Mouse (Mus musculus) urinary bladder, postnatal 25 days (tissue): ENCODE measurements at regions not wholly inside any gene's neighbourhood (a gene's known extent, or its start where the extent isn't known, plus 50 kb on each side); places are given as distances from the start of the nearest gene placed in this dataset.

Experiments
- DNase-seq: peaks from one replicate; pipeline ENCODE4 v3.0.0; 2022; ENCODE audit warnings: low spot score

GRCm38 (mm10) chr15:70982719-70983118 lies 2851.6 kb upstream of the Gm6569 start:
- DNase-seq: no peak

- no peak for DNase-seq
Observed at GRCm38 (mm10) chr15:70987973-70988570, 2846.3 kb upstream of the Gm6569 start.

GRCm38 (mm10) chr15:70993397-70993796 lies 2841.0 kb upstream of the Gm6569 start:
- no peak for DNase-seq

GRCm38 (mm10) chr15:71010362-71010761 lies 2824.0 kb upstream of the Gm6569 start:
- DNase-seq: no peak

DNA sequence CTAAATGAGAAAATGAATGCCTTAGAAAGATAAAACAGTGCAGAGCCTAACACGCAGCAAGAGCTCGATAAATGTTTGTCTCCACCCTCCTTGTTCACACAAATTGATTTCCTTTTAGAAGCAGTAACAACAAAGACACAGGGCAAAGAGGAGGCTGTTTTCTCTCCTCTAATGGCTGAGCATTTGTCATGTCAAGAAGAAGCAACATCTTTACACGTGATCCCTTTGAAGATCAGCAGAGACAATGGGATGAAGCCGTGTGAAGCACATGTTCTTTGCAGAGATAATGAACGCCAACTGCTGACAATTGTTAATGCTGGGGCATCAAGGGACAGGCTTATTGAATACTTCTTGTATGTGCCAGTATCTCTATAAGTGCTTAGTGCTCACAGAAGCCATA lies 2823.6 kb upstream of the Gm6569 start:
- no peak for DNase-seq

GRCm38 (mm10) chr15:71054251-71054852 lies 2780.0 kb upstream of the Gm6569 start:
- DNase-seq: no peak

DNA sequence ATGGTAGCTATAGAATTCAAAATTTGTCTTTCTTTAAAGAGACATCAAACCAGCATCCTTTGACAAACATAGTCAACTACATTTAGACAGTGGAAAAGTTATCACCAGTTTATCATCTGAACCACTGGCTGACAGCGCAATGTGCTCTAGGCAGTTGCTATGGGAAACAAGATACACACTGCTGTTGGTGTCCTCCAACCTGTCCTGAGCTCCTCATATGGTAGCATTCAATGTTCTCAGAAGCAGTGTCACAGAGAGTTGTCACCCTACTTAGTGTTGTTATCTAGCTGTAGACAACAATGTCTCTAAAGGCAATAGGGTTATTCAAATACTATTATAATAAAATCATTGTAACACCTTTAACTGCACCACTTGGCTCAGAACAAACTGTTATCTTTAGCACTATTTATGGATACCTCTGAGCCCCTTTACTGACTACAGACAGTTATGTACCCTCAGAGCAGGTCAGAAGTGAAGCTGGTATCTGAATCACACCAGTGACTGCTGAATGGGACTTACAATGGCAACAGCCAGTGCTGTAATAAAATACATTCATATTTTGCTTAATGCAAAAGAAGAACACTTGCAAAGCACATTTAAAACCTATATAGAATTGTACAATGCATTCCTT lies 2747.9 kb upstream of the Gm6569 start:
- no peak for DNase-seq

GRCm38 (mm10) chr15:71099111-71099510 lies 2735.2 kb upstream of the Gm6569 start:
- no peak for DNase-seq

- DNase-seq: no peak
Observed at GRCm38 (mm10) chr15:71129802-71130201, 2704.6 kb upstream of the Gm6569 start.

GRCm38 (mm10) chr15:71157680-71158079 lies 2676.7 kb upstream of the Gm6569 start:
- no peak for DNase-seq

GRCm38 (mm10) chr15:71162097-71162496 lies 2672.3 kb upstream of the Gm6569 start:
- DNase-seq: no peak

DNA sequence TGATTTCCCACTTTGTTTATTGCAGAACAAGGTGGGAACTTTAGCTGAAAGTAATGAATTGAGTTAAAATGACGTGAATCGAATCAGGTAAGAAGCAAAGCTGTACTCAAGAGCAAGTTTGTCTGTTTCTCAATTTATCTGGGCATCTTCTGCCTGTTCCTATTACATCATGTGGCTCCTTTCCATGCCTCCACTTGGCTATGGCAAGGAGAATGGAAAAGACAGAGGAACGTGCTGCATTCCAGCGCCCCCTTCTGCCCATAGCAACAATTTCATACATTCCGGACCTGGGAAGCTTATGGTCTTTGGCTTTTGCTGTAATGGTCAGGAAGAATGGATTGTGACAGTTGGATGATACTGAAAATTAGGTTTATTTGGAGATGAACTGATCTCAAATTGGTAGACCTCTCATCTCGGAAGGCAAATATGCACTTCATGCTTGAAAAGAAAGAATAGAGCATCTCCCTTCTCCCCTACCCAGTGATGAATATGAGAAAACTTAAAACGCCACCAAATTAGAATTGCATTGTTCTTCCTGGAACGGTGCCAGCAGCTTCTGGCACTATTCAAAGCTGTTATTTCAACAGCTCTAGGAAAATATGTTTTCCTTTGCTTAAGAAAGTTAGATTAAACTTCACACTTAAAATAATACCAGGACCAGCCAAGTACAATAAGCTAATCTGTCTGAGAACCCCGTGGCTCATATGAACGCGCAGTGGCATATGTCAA lies 2639.2 kb upstream of the Gm6569 start:
- no peak for DNase-seq

GRCm38 (mm10) chr15:71240647-71241351 lies 2593.6 kb upstream of the Gm6569 start:
- DNase-seq: peak; percentile 51

GRCm38 (mm10) chr15:71243539-71243938 lies 2590.8 kb upstream of the Gm6569 start:
- DNase-seq: no peak

DNA sequence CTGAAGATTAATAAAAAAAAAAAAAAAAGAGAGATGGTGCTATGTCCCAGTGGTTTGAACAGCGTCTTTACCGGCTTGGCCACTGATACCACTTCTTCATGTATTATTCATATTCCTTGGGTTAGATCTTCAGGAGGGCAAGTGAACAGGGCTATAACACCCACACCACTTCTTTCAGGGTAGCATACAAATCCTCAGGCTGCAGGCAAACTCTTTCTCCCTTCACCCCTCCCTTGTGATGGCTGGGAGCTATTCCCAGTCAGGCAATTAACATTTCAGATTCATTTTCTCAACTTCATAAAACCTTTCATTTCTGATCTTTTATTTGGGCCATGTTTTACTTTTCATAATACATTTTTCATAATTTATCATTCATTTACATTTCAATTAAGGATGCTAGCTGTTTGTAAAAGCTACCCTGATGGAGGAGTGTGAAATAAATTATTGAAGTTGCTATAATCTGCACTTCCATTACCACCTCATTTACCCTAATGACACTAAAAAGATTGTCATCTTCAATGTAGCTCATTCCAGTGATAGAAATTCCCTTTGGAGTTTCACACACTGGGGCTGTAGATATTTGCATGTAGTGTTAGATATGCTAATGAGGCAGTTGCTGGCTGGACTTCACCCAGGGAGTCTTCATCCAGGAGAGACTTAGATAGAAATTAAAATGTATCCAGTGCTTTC lies 2558.3 kb upstream of the Gm6569 start:
- no peak for DNase-seq

DNA sequence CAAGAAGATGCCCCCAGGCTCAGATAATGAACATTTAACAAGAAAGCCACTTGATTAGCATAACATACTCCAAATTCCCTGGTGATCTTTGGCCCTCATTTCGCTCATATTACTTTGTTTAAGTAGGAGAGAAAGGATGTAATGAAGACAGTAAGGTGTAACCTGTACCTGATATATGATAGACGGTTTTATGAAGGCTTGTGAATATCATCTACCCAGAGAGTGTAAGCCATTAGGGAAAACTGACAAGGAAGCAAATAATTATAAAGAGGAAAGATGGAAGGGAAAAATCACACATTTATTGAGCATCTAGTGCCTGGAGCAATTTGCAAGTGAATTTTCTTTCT lies 2557.8 kb upstream of the Gm6569 start:
- no peak for DNase-seq

- no peak for DNase-seq
Observed at GRCm38 (mm10) chr15:71277388-71277787, 2557.0 kb upstream of the Gm6569 start.

GRCm38 (mm10) chr15:71283775-71284174 lies 2550.6 kb upstream of the Gm6569 start:
- DNase-seq: no peak

DNA sequence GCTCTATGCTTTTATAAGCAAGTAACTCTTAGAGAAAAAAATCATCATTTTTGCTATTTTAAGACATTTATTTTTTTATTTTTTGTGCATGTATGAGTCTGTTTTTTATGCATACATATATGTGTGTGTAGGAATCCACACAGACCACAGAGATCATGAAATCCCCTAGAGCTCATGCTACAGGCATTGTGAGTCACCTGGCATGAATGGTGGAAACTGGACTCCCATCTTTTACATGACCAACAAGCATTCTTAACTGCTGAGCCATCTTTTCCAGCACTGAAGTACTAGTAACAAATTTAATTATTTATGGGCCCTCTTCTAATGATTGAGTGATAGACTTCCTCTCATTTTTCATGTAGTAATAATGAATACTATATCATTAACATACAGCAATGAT lies 2531.8 kb upstream of the Gm6569 start:
- no peak for DNase-seq

DNA sequence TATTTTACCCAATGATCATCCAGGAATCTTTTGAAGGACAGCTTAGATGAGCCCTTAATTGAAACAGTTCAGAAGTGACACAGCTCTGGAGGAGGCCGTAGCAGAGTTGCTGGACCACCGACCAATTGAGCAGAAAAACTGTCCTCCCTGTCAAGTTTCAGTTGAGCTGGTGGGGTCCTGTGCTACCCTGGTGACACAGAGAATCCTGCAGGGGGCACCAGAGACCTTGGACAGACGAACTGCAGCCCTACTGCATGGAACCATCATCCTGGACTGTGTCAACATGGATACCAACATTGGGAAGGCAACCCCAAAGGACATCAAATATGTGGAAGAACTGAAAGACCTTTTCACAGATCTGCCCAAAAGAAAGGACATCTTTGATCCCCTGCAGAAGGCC lies 2524.1 kb upstream of the Gm6569 start:
- DNase-seq: no peak

GRCm38 (mm10) chr15:71326596-71326995 lies 2507.8 kb upstream of the Gm6569 start:
- DNase-seq: no peak
